Mouse (Mus musculus): ENCODE data around the gene Scd3. TPM values are rescaled to one million over a fixed set of nuclear protein-coding genes. Genes with fewer than 3 reads are reported as not detected.

The Scd3 gene
- total RNA-seq, 2 experiments from 2014 or later: 0.21 TPM; not detected in 1

Other genes with a start within 250 kb of the Scd3 start
- 10 to 100 TPM; 18.5 to 45.6 TPM for gene Cpn1, start 216.7 kb upstream of the Scd3 start, total RNA-seq (2021)
- gene Cyp2c23, start 174.1 kb upstream of the Scd3 start, total RNA-seq (2021): 10 to 100 TPM; 15.8 to 32.2 TPM
- 10 to 100 TPM; 19.3 to 20.0 TPM for gene Erlin1, start 133.5 kb upstream of the Scd3 start, total RNA-seq (2021)
- gene Chuk, start 95.8 kb upstream of the Scd3 start, total RNA-seq (2021): 10 to 100 TPM; 48.6 to 52.9 TPM
- 10 to 100 TPM; 22.9 to 23.8 TPM for gene Cwf19l1, start 67.4 kb upstream of the Scd3 start, total RNA-seq (2021)
- 10 to 100 TPM; 29.1 to 30.1 TPM for gene Bloc1s2, start 56.8 kb upstream of the Scd3 start, total RNA-seq (2021)
- gene Pkd2l1, start 10.8 kb upstream of the Scd3 start, total RNA-seq (2021): not detected
- gene Scd2, start 90.4 kb downstream of the Scd3 start, total RNA-seq (2021): 100 to 1,000 TPM; 226 to 239 TPM
- gene Scd4, start 129.8 kb downstream of the Scd3 start, total RNA-seq (2021): 1 to 10 TPM; 1.6 to 1.7 TPM
- 100 to 1,000 TPM; 181 to 382 TPM for gene Scd1, start 204.6 kb downstream of the Scd3 start, total RNA-seq (2021)

All from adrenal gland, postnatal 10 days (tissue).